Mouse (Mus musculus) stomach, embryonic 15.5 days (tissue): ENCODE data around the gene Galnt9. TPM values are rescaled to one million over a fixed set of nuclear protein-coding genes. Genes with fewer than 3 reads are reported as not detected.
A peak's percentile ranks its signal among the peaks of the same experiment; 100 is the strongest.

Source experiments
- ATAC-seq: fragments of 200-750 bp; cut with Nextera tagmentation; 2 replicates; pipeline ENCODE4 v1.8.0; 2017; ENCODE audit warnings: low read depth, moderate number of reproducible peaks, moderate TSS enrichment; ENCODE audit not compliant: insufficient read depth, low FRiP score
- H3K27ac ChIP-seq: fragments of 300-500 bp; sonication (generic); 2 replicates; pipeline ENCODE4 v1.5.1; 2015; ENCODE audit warnings: mild to moderate bottlenecking, inconsistent platforms
- H3K27me3 ChIP-seq: fragments of 300-500 bp; sonication (generic); replicated peaks from 2 replicates; pipeline ENCODE4 v1.6.1; 2015; ENCODE audit warnings: inconsistent platforms
- H3K36me3 ChIP-seq: fragments of 300-500 bp; sonication (generic); 2 replicates; pipeline ENCODE4 v1.6.1; 2015; ENCODE audit warnings: inconsistent platforms
- H3K4me1 ChIP-seq: fragments of 300-500 bp; sonication (generic); 2 replicates; pipeline ENCODE4 v1.6.1; 2015; ENCODE audit warnings: inconsistent platforms
- H3K4me2 ChIP-seq: fragments of 300-500 bp; sonication (generic); 2 replicates; pipeline ENCODE4 v1.6.1; 2015; ENCODE audit warnings: mild to moderate bottlenecking, inconsistent platforms
- H3K4me3 ChIP-seq: fragments of 300-500 bp; sonication (generic); replicated peaks from 2 replicates; pipeline ENCODE4 v1.5.1; 2015; ENCODE audit warnings: inconsistent platforms
- H3K9ac ChIP-seq: fragments of 300-500 bp; sonication (generic); 2 replicates; pipeline ENCODE4 v1.6.1; 2015; ENCODE audit warnings: inconsistent platforms
- H3K9me3 ChIP-seq: fragments of 300-500 bp; sonication (generic); 2 replicates; pipeline ENCODE4 v1.6.1; 2016; ENCODE audit warnings: inconsistent platforms
- WGBS: fragments of 180-500 bp; shearing (Covaris S2); methylation state at CpG from one replicate; pipeline ENCODE4 v1.1.7; 2015; 5-methylcytosine and 5-hydroxymethylcytosine counted together
- polyA plus RNA-seq: library from polyadenylated mRNA; unstranded; fragments of >200 nt; fragmentation: Nextera tagmentation; extraction: Ambion mirVana; gene quantifications from 2 replicates; pipeline ENCODE4 v1.2.1, GENCODE M21; 2015

Galnt9 gene
- polyA plus RNA-seq, 1 experiment from 2014 or later = 0.71 TPM

- no peaks in the 10 kb centered on the region for H3K4me1 ChIP-seq
- H3K4me2 ChIP-seq = no peak overlapping the region
- no peak overlapping the region for H3K4me3 ChIP-seq
- H3K9me3 ChIP-seq = no peaks in the 10 kb centered on the region
- WGBS = 76% methylated on average over 4 of the region's 4 CpGs
- no peaks in the 10 kb centered on the region for H3K36me3 ChIP-seq
- no peaks in the 10 kb centered on the region for H3K27me3 ChIP-seq
- H3K27ac ChIP-seq = no peak overlapping the region
- H3K9ac ChIP-seq = no peak overlapping the region
- ATAC-seq = no peak
These were observed 30.4 kb upstream of the Galnt9 start for GRCm38 (mm10) chr5:110513791-110514190.

- no peak overlapping the region for H3K4me2 ChIP-seq
- no peak overlapping the region for H3K27ac ChIP-seq
- H3K27me3 ChIP-seq = no peaks in the 10 kb centered on the region
- H3K9ac ChIP-seq = no peak overlapping the region
- 69% methylated on average over 3 of the region's 3 CpGs for WGBS
- ATAC-seq = no peak
- H3K9me3 ChIP-seq = no peaks in the 10 kb centered on the region
- H3K36me3 ChIP-seq = no peaks in the 10 kb centered on the region
- H3K4me3 ChIP-seq = no peak overlapping the region
- no peaks in the 10 kb centered on the region for H3K4me1 ChIP-seq
These were observed 29.5 kb upstream of the Galnt9 start for GRCm38 (mm10) chr5:110514694-110515093.

GRCm38 (mm10) chr5:110516390-110516789 lies 27.8 kb upstream of the Galnt9 start:
- Histone ChIP-seq H3K9me3 (no peaks in the 10 kb centered on the region), H3K4me3 (no peak overlapping the region), H3K27me3 (no peaks in the 10 kb centered on the region), H3K4me2 (no peak overlapping the region), H3K36me3 (no peaks in the 10 kb centered on the region), H3K9ac (no peak overlapping the region), H3K27ac (no peak overlapping the region), H3K4me1 (no peaks in the 10 kb centered on the region)
- 70% methylated on average over 4 of the region's 4 CpGs for WGBS
- ATAC-seq = no peak

DNA sequence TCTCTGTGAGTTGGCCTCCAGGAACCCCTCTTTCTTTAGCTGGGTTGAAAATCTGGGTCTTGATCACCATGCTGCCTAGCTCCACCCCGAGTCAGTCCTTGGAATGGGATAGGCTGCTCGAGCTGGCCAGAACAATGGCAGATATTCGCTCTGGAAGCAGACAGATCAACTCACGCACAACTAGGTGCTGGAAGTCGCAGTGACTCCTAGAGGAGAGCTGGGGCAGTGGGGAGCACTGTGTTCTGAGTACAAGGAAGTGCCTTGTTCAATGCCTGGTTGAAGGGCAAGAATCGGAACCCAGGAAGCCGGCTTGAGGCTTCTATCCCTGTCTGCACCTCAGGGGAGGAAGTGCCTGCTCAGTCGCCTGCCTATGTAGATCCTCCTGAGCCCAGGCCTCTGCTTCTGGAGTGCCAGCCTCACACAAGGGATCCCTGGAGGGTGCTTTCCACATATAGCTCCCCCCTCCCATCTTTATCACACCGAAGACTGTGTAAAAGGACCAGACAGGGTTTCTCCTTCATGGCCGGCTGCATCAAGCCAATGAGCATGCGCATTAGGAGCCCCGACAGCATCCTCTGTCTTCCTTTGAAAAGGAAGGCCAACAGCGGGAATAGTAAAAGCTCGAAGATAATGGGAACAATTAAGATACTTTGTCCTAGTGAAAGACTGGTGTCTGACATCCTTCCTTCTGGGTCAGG lies 25.9 kb upstream of the Galnt9 start:
- H3K27me3 ChIP-seq = no peaks in the 10 kb centered on the region
- ATAC-seq = no peak
- H3K4me1 ChIP-seq = no peaks in the 10 kb centered on the region
- no peaks in the 10 kb centered on the region for H3K9me3 ChIP-seq
- H3K36me3 ChIP-seq = no peaks in the 10 kb centered on the region
- H3K4me3 ChIP-seq = no peak overlapping the region
- H3K9ac ChIP-seq = no peak overlapping the region
- H3K27ac ChIP-seq = no peak overlapping the region
- WGBS = 47% methylated on average over 14 of the region's 14 CpGs
- H3K4me2 ChIP-seq = no peak overlapping the region

- H3K27ac ChIP-seq = no peak overlapping the region
- H3K9ac ChIP-seq = no peak overlapping the region
- no peak for ATAC-seq
- H3K4me3 ChIP-seq = no peak overlapping the region
- no peaks in the 10 kb centered on the region for H3K27me3 ChIP-seq
- WGBS = 87% methylated on average over 4 of the region's 4 CpGs
- H3K9me3 ChIP-seq = no peaks in the 10 kb centered on the region
- no peak overlapping the region for H3K4me2 ChIP-seq
- no peaks in the 10 kb centered on the region for H3K4me1 ChIP-seq
- no peaks in the 10 kb centered on the region for H3K36me3 ChIP-seq
These were observed 23.2 kb upstream of the Galnt9 start for GRCm38 (mm10) chr5:110520974-110521373.

GRCm38 (mm10) chr5:110521822-110522221 lies 22.3 kb upstream of the Galnt9 start:
- Histone ChIP-seq H3K4me2 (peak overlapping the region; percentile 8; the same call in 1 of the 2 replicates), H3K27me3 (no peaks in the 10 kb centered on the region), H3K4me3 (no peak overlapping the region), H3K4me1 (no peaks in the 10 kb centered on the region), H3K36me3 (no peaks in the 10 kb centered on the region), H3K27ac (no peak overlapping the region), H3K9ac (no peak overlapping the region), H3K9me3 (no peaks in the 10 kb centered on the region)
- 30% methylated on average over 7 of the region's 7 CpGs for WGBS
- ATAC-seq = no peak

DNA sequence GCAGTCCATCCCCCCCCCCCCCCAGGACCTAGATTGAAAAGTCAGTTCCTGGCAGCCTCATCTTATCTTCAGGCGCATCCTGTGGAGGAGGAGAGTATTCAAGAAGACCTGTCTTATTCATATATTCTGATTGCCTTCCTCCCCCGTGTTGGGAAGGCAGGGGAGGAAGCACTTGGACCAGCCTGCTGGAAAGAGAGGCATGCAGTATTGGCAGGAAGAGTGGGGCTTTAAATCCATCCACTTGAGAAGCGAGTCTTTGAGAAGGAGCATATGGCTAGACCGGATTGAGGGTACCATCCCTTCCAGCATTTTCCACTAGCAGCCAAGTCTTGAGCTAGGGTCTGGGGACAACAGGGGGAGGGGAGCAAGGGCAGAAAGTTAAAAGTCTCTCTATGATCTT lies 20.9 kb upstream of the Galnt9 start:
- no peak overlapping the region for H3K4me2 ChIP-seq
- no peak overlapping the region for H3K4me3 ChIP-seq
- H3K27me3 ChIP-seq = no peaks in the 10 kb centered on the region
- WGBS = 43% methylated on average over 4 of the region's 4 CpGs
- no peak overlapping the region for H3K27ac ChIP-seq
- H3K9ac ChIP-seq = no peak overlapping the region
- no peaks in the 10 kb centered on the region for H3K4me1 ChIP-seq
- no peak; the same call in 1 of the 2 replicates for ATAC-seq
- H3K9me3 ChIP-seq = no peaks in the 10 kb centered on the region
- no peaks in the 10 kb centered on the region for H3K36me3 ChIP-seq

- ATAC-seq = no peak
- H3K27me3 ChIP-seq = no peaks in the 10 kb centered on the region
- no peaks in the 10 kb centered on the region for H3K4me1 ChIP-seq
- no peaks in the 10 kb centered on the region for H3K9me3 ChIP-seq
- no peak overlapping the region for H3K9ac ChIP-seq
- H3K36me3 ChIP-seq = no peaks in the 10 kb centered on the region
- H3K27ac ChIP-seq = no peak overlapping the region
- H3K4me3 ChIP-seq = no peak overlapping the region
- 72% methylated on average over 6 of the region's 6 CpGs for WGBS
- H3K4me2 ChIP-seq = no peak overlapping the region
These were observed 18.5 kb upstream of the Galnt9 start for GRCm38 (mm10) chr5:110525701-110526100.

DNA sequence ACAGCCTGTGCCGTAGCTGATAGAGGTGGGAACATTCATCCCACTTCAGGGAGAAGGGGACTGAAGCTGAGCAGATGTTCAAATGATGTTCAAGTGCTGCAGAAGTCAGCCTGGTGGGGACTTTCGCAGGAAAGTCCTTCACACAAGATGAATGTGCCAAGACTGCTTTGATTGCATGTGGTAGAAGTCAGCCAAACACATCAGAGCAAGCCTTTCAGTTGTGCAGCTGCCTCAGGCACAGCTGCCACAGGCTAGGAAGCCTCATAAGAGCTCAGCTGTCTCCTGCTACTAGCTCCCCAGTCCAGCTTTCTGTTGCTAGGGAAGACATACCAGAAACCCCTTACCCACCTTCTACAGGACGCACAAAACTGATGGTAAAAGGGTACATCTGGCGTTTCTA lies 17.6 kb upstream of the Galnt9 start:
- Histone ChIP-seq H3K27me3 (no peaks in the 10 kb centered on the region), H3K27ac (no peak overlapping the region), H3K4me3 (no peak overlapping the region), H3K36me3 (no peaks in the 10 kb centered on the region), H3K4me2 (no peak overlapping the region), H3K9ac (no peak overlapping the region), H3K4me1 (no peaks in the 10 kb centered on the region), H3K9me3 (no peaks in the 10 kb centered on the region)
- 67% methylated on average over 4 of the region's 4 CpGs for WGBS
- ATAC-seq = no peak

GRCm38 (mm10) chr5:110531091-110531490 lies 13.1 kb upstream of the Galnt9 start:
- no peak overlapping the region for H3K9ac ChIP-seq
- no peaks in the 10 kb centered on the region for H3K36me3 ChIP-seq
- no peak for ATAC-seq
- no peaks in the 10 kb centered on the region for H3K9me3 ChIP-seq
- 71% methylated on average over 4 of the region's 4 CpGs for WGBS
- no peak overlapping the region for H3K4me2 ChIP-seq
- H3K4me3 ChIP-seq = no peak overlapping the region
- H3K4me1 ChIP-seq = no peaks in the 10 kb centered on the region
- H3K27ac ChIP-seq = no peak overlapping the region
- H3K27me3 ChIP-seq = no peaks in the 10 kb centered on the region

GRCm38 (mm10) chr5:110534402-110534801 lies 9.8 kb upstream of the Galnt9 start:
- no peak overlapping the region for H3K27ac ChIP-seq

DNA sequence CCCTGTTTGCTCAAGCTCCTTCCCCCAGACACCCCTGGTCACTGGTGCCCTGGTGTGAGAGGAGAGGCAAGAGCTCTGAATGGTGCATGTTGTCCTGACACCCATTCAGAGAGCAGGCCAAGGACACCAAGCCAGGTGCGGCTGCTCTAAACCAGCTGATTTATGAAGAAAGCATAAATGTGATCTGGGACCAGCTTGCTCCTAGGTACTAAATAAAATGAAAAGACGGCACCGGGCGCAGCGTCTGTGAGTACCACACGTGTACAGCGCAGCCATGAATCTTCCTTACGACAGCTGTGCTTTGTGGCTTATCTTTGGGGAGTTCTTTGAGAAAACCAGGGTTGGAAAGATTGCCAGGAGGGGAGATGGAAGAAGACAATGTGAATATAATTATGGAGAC lies 8.2 kb upstream of the Galnt9 start:
- no peak for ATAC-seq
- H3K4me1 ChIP-seq = no peaks in the 10 kb centered on the region

More at GRCm38 (mm10) chr5:110534402-110534801, 9.8 kb upstream of the Galnt9 start:
- Histone ChIP-seq H3K4me2 (no peak overlapping the region), H3K36me3 (no peaks in the 10 kb centered on the region), H3K27me3 (no peaks in the 10 kb centered on the region), H3K9me3 (no peaks in the 10 kb centered on the region), H3K4me3 (no peak overlapping the region), H3K4me1 (no peaks in the 10 kb centered on the region), H3K9ac (no peak overlapping the region)
- WGBS = 70% methylated on average over 1 of the region's 1 CpGs
- no peak for ATAC-seq

GRCm38 (mm10) chr5:110540947-110541346 lies 3.2 kb upstream of the Galnt9 start:
- H3K4me2 ChIP-seq = no peak overlapping the region
- peaks cover 43% of the 10 kb centered on the region for H3K27me3 ChIP-seq
- H3K9ac ChIP-seq = no peak overlapping the region
- no peaks in the 10 kb centered on the region for H3K36me3 ChIP-seq
- H3K9me3 ChIP-seq = no peaks in the 10 kb centered on the region
- no peak overlapping the region for H3K27ac ChIP-seq
- no peak for ATAC-seq
- no peak overlapping the region for H3K4me3 ChIP-seq
- H3K4me1 ChIP-seq = peaks cover 6% of the 10 kb centered on the region
- WGBS = 51% methylated on average over 2 of the region's 2 CpGs

More for the DNA sequence above, 8.2 kb upstream of the Galnt9 start:
- H3K9me3 ChIP-seq = no peaks in the 10 kb centered on the region
- no peak overlapping the region for H3K4me3 ChIP-seq
- no peak overlapping the region for H3K4me2 ChIP-seq
- no peak overlapping the region for H3K27ac ChIP-seq
- 79% methylated on average over 8 of the region's 8 CpGs for WGBS
- no peaks in the 10 kb centered on the region for H3K36me3 ChIP-seq
- 0 out of 2 replicates have a peak, but pooled peaks cover 3% of the 10 kb centered on the region for H3K27me3 ChIP-seq
- no peak overlapping the region for H3K9ac ChIP-seq
